Mouse (Mus musculus): ENCODE results near the gene Dand5. TPM values are rescaled to one million over a fixed set of nuclear protein-coding genes. Genes with fewer than 3 reads are reported as not detected.

The Dand5 gene
- polyA plus RNA-seq, 1 experiment from 2014 or later, result 9.4 TPM

- DNase-seq (ENCODE audit: low spot score) (no peak), ATAC-seq (no peak)
- Histone ChIP-seq H3K27ac (ENCODE audit: low read depth, low read length) (peak overlapping the region; percentile 78), H3K9me3 (replicated peaks; ENCODE audit: control insufficient read depth, low read length) (no peaks in the 10 kb centered on the region), H3K27me3 (replicated peaks; ENCODE audit: control insufficient read depth, insufficient read depth, low read length) (peaks cover 49% of the 10 kb centered on the region), H3K4me3 (ENCODE audit: low read depth, low read length) (peak overlapping the region; percentile 20), H3K9ac (ENCODE audit: low read length) (peak overlapping the region; percentile 77), H3K4me1 (ENCODE audit: control insufficient read depth, insufficient read depth, low read length) (peaks cover 65% of the 10 kb centered on the region), H3K36me3 (ENCODE audit: control insufficient read depth, insufficient read depth, low read length) (0 out of 2 replicates have a peak, but pooled peaks cover 2% of the 10 kb centered on the region), H3K4me2 (ENCODE audit: low read length) (peak overlapping the region; percentile 55)
- WGBS, result 24% methylated on average over 11 of the region's 11 CpGs
Observed at GRCm38 (mm10) chr8:84783198-84783918, 39.3 kb downstream of the Dand5 start.

- 24% methylated on average over 10 of the region's 10 CpGs for WGBS
- Histone ChIP-seq H3K36me3 (ENCODE audit: control insufficient read depth, insufficient read depth, low read length) (0 out of 2 replicates have a peak, but pooled peaks cover 2% of the 10 kb centered on the region), H3K9ac (ENCODE audit: low read length) (peak overlapping the region; percentile 77), H3K4me2 (ENCODE audit: low read length) (peak overlapping the region; percentile 55; the same call in 1 of the 2 replicates), H3K4me3 (ENCODE audit: low read depth, low read length) (no peak overlapping the region), H3K9me3 (replicated peaks; ENCODE audit: control insufficient read depth, low read length) (no peaks in the 10 kb centered on the region), H3K27ac (ENCODE audit: low read depth, low read length) (peak overlapping the region; percentile 78), H3K27me3 (replicated peaks; ENCODE audit: control insufficient read depth, insufficient read depth, low read length) (peaks cover 56% of the 10 kb centered on the region), H3K4me1 (ENCODE audit: control insufficient read depth, insufficient read depth, low read length) (peaks cover 64% of the 10 kb centered on the region)
- DNase-seq (ENCODE audit: low spot score) (no peak), ATAC-seq (no peak)
Observed at GRCm38 (mm10) chr8:84782680-84783079, 39.9 kb downstream of the Dand5 start.

GRCm38 (mm10) chr8:84781686-84782505 is 40.7 kb downstream of the Dand5 start:
- peaks cover 64% of the 10 kb centered on the region for H3K4me1 ChIP-seq (ENCODE audit: control insufficient read depth, insufficient read depth, low read length)
- H3K4me3 ChIP-seq (ENCODE audit: low read depth, low read length), result no peak overlapping the region; the same call in 1 of the 2 replicates
- WGBS, result 20% methylated on average over 5 of the region's 5 CpGs
- peak overlapping the region; percentile 55 for H3K4me2 ChIP-seq (ENCODE audit: low read length)
- peak overlapping the region; percentile 77 for H3K9ac ChIP-seq (ENCODE audit: low read length)
- DNase-seq (ENCODE audit: low spot score) (no peak), ATAC-seq (no peak)
- H3K36me3 ChIP-seq (ENCODE audit: control insufficient read depth, insufficient read depth, low read length), result no peaks in the 10 kb centered on the region
- peaks cover 53% of the 10 kb centered on the region for H3K27me3 ChIP-seq (replicated peaks; ENCODE audit: control insufficient read depth, insufficient read depth, low read length)
- no peaks in the 10 kb centered on the region for H3K9me3 ChIP-seq (replicated peaks; ENCODE audit: control insufficient read depth, low read length)
- peak overlapping the region; percentile 81 for H3K27ac ChIP-seq (ENCODE audit: low read depth, low read length)

- no peak for DNase-seq (ENCODE audit: low spot score)
- Histone ChIP-seq H3K9me3 (replicated peaks; ENCODE audit: control insufficient read depth, low read length) (no peaks in the 10 kb centered on the region), H3K4me2 (ENCODE audit: low read length) (peak overlapping the region; percentile 55), H3K4me3 (ENCODE audit: low read depth, low read length) (no peak overlapping the region), H3K36me3 (ENCODE audit: control insufficient read depth, insufficient read depth, low read length) (no peaks in the 10 kb centered on the region), H3K4me1 (ENCODE audit: control insufficient read depth, insufficient read depth, low read length) (peaks cover 63% of the 10 kb centered on the region), H3K27me3 (replicated peaks; ENCODE audit: control insufficient read depth, insufficient read depth, low read length) (peaks cover 51% of the 10 kb centered on the region), H3K27ac (ENCODE audit: low read depth, low read length) (peak overlapping the region; percentile 81), H3K9ac (ENCODE audit: low read length) (peak overlapping the region; percentile 77)
- no peak for ATAC-seq
- 17% methylated on average over 6 of the region's 6 CpGs for WGBS
Observed at GRCm38 (mm10) chr8:84780949-84781680, 41.5 kb downstream of the Dand5 start.

GRCm38 (mm10) chr8:84780225-84780555 is 42.4 kb downstream of the Dand5 start:
- Histone ChIP-seq H3K9me3 (replicated peaks; ENCODE audit: control insufficient read depth, low read length) (no peaks in the 10 kb centered on the region), H3K4me3 (ENCODE audit: low read depth, low read length) (0 out of 2 replicates have a peak overlapping the region, but pooled peaks have one; percentile 0), H3K9ac (ENCODE audit: low read length) (peak overlapping the region; percentile 66), H3K27me3 (replicated peaks; ENCODE audit: control insufficient read depth, insufficient read depth, low read length) (peaks cover 54% of the 10 kb centered on the region), H3K36me3 (ENCODE audit: control insufficient read depth, insufficient read depth, low read length) (no peaks in the 10 kb centered on the region), H3K4me2 (ENCODE audit: low read length) (peak overlapping the region; percentile 55), H3K27ac (ENCODE audit: low read depth, low read length) (peak overlapping the region; percentile 93), H3K4me1 (ENCODE audit: control insufficient read depth, insufficient read depth, low read length) (peaks cover 68% of the 10 kb centered on the region)
- ATAC-seq (peak; percentile 35), DNase-seq (ENCODE audit: low spot score) (no peak)
- WGBS, result 2% methylated on average over 13 of the region's 13 CpGs

GRCm38 (mm10) chr8:84779519-84780224 is 43.0 kb downstream of the Dand5 start:
- Histone ChIP-seq H3K9ac (ENCODE audit: low read length) (peak overlapping the region; percentile 66), H3K4me2 (ENCODE audit: low read length) (peak overlapping the region; percentile 55), H3K9me3 (replicated peaks; ENCODE audit: control insufficient read depth, low read length) (no peaks in the 10 kb centered on the region), H3K36me3 (ENCODE audit: control insufficient read depth, insufficient read depth, low read length) (no peaks in the 10 kb centered on the region), H3K4me3 (ENCODE audit: low read depth, low read length) (peak overlapping the region; percentile 19), H3K27ac (ENCODE audit: low read depth, low read length) (peak overlapping the region; percentile 93), H3K4me1 (ENCODE audit: control insufficient read depth, insufficient read depth, low read length) (peaks cover 67% of the 10 kb centered on the region), H3K27me3 (replicated peaks; ENCODE audit: control insufficient read depth, insufficient read depth, low read length) (peaks cover 54% of the 10 kb centered on the region)
- WGBS, result 1% methylated on average over 19 of the region's 19 CpGs
- peak; percentile 90 for DNase-seq (ENCODE audit: low spot score)
- peak; percentile 58 for ATAC-seq

GRCm38 (mm10) chr8:84778638-84779380 is 43.8 kb downstream of the Dand5 start:
- H3K27me3 ChIP-seq (replicated peaks; ENCODE audit: control insufficient read depth, insufficient read depth, low read length), result peaks cover 50% of the 10 kb centered on the region
- H3K4me2 ChIP-seq (ENCODE audit: low read length), result peak overlapping the region; percentile 55
- H3K4me3 ChIP-seq (ENCODE audit: low read depth, low read length), result peak overlapping the region; percentile 19
- no peak for ATAC-seq
- H3K9me3 ChIP-seq (replicated peaks; ENCODE audit: control insufficient read depth, low read length), result no peaks in the 10 kb centered on the region
- 8% methylated on average over 11 of the region's 11 CpGs for WGBS
- DNase-seq (ENCODE audit: low spot score), result peak; percentile 74
- peaks cover 60% of the 10 kb centered on the region for H3K4me1 ChIP-seq (ENCODE audit: control insufficient read depth, insufficient read depth, low read length)
- H3K27ac ChIP-seq (ENCODE audit: low read depth, low read length), result peak overlapping the region; percentile 93
- no peaks in the 10 kb centered on the region for H3K36me3 ChIP-seq (ENCODE audit: control insufficient read depth, insufficient read depth, low read length)
- peak overlapping the region; percentile 66 for H3K9ac ChIP-seq (ENCODE audit: low read length)
